Mouse (Mus musculus) megakaryocyte-erythroid progenitor cell, adult 5-6 weeks (primary cell): ENCODE data around the gene Ccnb2. TPM values are rescaled to one million over a fixed set of nuclear protein-coding genes. Genes with fewer than 3 reads are reported as not detected.
"Not testable (repeated sequence)": the region's sequence is repeated elsewhere in the genome, so short reads cannot be mapped to it uniquely, and the experiment has no call there.

Experiments
- ATAC-seq: replicated peaks from 2 replicates; pipeline ENCODE4 v1.8.0; 2016; ENCODE audit warnings: mild to moderate bottlenecking, inconsistent platforms; ENCODE audit not compliant: severe bottlenecking, poor library complexity, low FRiP score, low TSS enrichment
- total RNA-seq, 2 experiments: library from RNA; stranded (forward) in 1 of 2; stranded (reverse) in 1 of 2; fragments of 200-1000, 215-1000 nt in 1 of 2; fragments of >200 nt in 1 of 2; fragmentation: Nextera tagmentation in 1 of 2; gene quantifications; 2 replicates each; pipeline ENCODE4 v1.2.3; 2014 to 2017

The Ccnb2 gene
- total RNA-seq (2014; fragmentation: Nextera tagmentation) = 88.4 and 91.4 TPM in 2 replicates
- 61.3 and 72.5 TPM in 2 replicates for total RNA-seq (2017)

DNA sequence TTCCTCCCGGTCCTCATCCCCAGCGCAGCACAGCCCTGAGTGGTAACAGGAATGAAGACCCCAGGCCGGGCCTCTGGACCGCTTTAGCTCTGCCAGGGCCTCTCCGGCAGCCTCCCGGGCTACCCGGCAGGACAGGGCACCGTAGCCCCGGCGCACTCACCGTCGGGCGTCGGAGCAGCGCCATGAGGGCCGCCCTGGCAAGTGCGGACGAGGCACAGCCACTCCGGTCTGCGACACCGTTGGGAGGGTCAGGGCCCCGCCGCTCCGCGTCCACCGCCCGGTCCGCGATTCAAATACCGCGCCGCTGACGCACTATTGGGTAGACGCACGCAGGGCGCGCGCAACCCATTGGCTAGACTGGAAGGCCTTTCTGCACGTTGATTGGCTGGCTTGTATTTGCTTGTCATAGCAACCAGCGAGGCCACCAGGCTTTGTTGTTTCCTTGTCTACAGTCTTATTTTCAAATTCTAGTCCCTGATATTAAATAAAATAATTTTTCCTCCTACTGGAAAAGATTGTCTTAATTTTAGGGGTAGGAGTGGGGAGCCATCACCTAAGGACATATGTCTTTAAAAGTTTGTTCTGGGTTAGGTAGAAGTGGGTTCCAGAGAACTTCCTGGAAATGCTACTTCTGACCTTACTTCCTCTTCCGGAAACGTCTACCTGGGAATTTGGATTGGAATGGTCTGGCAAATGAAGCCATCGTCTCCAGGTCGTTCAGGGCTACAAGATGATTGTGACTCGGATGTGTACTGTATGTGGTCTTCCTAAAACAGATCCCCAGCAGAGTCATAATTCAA, at the start of gene Ccnb2:
TSS of gene Ccnb2 (minus strand) at position 291 of the 800 bp plus-strand sequence.
- peak; percentile 98 for ATAC-seq

DNA sequence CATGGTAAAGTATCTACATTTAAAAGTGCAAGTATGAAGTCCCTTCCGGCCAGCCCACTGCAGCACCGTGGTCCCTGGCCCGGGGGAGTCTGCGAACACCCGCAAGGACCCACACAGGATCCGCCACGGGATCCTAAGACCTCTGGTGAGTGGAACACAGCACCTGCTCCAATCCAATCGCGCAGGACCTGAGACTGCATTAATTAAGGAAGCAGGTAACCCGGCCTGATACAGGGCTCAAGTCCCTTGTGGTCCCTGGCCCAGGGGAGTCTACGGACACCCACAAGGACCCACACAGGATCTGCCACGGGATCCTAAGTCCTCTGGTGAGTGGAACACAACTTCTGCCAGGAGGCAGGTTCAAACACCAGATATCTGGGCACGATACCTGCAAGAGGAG, 41.7 kb upstream of the Ccnb2 start:
- not testable (repeated sequence) for ATAC-seq

DNA sequence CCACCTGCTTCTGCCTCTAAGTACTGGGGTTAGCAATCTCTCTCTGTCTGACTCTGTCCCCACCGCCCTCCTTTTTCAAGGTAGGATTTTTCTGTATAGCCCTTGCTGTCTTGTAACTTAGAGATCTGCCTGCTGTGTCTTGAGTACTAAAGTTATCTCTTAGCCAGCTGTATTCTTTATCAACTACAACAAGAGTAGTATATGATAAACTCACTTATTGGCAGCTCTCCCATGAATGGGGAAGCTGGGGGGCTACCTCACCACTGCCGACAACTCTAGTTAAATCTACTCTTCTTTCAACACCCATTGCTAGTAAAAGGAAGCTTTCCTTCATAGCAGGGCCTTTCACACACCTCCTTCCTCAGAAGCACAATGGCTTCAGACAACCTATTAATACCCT, 31.0 kb upstream of the Ccnb2 start:
- ATAC-seq = 0 out of 2 replicates have a peak, but pooled peaks have one; percentile 47

DNA sequence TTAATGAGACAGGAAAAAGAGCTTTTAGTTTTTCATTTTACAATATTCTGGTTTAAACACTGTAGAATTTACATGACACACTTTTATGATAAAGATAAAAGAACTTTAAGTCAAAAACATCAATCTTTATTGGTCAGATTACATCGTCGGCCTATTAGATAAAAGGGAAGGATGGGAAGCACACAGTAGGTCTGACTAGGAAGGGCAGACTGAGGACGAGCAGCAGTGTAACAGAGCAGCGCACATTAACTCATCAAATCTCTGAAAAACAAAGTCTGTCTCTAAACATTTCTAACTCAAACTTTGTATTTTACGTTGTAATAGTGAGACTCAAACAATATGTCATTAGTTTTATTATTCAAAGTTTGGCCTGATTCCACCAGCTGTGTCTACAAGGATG, 27.7 kb upstream of the Ccnb2 start:
- ATAC-seq = no peak

DNA sequence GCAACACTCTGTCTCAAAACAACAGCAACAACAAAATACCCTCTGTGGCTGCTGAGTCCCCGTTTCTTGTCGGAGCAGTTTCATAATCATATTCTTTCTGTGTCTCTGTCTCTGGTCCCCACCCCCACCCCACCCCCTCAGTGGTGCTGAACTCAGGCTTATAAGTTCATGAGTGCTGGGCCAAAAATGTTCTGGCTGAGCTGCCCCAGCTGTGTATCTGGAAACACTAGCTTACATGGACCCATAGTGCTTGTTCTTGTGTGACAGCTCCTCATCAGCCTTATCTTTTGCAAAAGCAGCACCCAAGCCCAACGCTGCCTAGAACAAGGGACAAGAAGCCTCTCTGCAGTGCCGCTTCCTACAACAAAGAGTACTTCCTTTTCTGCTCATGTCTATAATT, 18.6 kb upstream of the Ccnb2 start:
- ATAC-seq = no peak

DNA sequence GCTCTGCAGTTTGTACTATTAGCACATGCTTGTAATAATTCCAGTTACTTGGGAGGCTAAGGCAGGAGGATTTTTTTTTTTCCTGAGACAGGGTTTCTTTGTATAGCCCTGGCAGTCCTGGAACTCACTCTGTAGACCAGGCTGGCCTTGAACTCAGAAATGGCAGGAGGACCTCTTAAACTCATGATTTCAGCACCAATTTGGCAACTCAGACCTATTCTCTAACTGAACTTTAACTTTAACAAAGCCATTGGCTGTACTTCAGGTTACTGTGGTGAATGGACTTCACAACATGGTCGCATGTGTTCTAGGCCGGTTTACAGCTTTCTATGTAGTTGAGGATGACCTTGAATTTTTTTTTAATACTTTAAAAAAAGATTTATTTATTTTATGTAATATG, 1.3 kb upstream of the Ccnb2 start:
- no peak for ATAC-seq

DNA sequence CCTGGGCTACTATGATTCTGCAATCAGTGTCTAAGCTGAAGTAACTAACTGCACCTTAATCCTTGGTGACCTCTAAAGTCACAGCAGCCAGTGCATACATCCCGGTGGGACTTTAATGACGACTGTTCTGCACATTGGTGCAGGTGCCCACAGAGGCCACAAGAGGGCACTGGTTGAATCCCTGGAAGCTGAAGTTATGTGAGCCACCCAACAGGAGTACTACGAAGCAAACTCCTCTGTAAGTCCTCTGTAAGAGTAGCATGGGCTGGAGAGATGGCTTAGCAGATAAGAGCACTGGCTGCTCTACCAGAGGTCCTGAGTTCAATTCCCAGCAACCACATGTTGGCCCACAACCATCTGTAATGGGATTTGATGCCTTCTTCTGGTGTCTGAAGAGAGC, 4.9 kb downstream of the Ccnb2 start:
- ATAC-seq = peak; percentile 85

DNA sequence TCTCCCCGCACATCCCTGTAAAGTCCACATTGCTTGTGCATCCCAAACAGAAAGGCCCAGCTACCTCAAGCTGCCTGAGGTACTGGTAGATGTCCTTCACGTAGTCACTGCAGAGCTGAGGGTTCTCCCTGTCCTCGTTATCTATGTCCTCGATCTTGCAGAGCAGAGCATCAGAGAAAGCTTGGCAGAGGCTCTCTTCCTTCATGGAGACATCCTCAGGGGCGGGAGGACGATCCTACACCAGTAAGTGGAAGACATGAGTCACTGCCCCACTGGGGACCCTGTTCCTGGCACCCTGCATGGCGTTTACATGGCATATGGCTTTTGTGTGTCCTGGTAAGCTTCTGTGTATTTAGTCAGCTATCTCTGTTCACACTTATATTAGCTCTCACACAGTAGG, 8.3 kb downstream of the Ccnb2 start:
- no peak for ATAC-seq

DNA sequence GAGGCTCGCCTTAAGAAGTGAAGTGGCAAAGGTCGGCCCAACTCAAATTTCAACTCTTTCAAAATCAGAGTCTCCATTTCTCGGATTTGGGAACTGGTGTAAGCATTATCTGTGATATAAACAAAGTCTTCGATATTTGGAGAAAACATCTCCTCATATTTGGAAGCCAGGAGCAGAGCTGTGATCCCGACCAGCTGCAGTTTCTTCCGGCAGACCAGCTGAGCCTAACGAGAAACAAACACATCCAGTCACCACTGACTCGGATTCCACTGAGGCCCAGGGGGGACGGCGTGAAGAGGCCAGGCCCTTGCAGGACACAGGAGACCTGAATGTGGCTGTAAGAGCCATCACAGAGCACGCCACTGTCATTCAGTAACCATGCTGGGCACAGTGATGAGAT, 10.7 kb downstream of the Ccnb2 start:
- no peak for ATAC-seq

DNA sequence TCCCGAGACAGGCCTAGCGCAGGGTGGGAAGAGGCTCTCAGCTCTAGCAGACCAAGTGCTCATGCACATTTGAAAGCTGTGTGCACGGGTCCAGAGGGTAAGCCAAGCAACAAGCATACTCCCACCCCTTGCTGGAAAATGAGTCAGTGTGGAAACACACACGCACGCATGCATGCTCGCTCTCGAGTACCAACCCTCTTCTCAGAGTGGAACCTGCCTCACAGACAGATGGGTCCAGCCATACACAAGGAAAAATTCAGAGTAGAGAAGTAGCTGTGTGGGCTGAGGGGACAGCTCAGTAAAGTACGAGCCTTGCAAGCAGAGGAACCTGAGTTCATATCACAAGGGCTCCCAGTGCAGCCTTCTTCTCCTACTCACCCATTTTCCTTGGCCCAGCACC, 11.6 kb downstream of the Ccnb2 start:
- ATAC-seq = no peak

DNA sequence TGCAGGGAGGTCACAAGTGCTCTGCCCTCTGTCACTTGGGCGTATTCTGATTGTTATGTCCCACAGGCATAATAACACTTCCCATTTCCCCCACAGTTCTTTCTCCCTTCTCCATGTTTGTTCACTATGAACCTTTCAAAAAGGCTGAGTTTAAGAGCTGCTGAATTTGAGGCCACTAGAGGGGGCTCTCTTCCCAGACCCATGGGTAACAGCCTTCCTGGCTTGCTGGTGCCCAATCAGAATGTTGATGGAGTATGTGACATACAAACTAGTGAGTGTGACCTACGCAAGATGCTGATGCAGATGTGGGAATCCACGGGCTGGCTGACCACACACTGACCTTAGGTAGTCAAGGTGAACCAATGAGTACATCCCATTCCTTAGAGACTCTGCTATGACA, 12.6 kb downstream of the Ccnb2 start:
- ATAC-seq = no peak; the same call in 1 of the 2 replicates

DNA sequence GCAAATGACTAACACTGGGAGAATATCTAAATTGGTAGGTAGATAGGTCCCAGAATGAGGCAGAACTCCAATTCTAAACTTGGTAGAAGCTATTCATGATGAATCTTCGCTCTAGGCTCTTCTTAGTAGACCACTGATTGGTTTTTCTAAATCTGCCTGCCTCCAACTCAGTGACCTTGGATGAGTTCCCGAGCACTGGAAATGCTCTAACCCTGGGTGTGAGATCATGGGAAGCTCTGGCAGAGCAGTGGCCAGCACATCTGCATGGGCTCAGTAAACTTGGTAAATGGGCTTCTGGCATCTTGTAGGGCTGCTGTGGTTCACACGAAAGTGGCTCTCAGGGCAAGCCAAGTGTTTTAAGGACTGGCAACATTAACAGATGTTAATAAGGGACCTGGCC, 14.8 kb downstream of the Ccnb2 start:
- no peak for ATAC-seq

DNA sequence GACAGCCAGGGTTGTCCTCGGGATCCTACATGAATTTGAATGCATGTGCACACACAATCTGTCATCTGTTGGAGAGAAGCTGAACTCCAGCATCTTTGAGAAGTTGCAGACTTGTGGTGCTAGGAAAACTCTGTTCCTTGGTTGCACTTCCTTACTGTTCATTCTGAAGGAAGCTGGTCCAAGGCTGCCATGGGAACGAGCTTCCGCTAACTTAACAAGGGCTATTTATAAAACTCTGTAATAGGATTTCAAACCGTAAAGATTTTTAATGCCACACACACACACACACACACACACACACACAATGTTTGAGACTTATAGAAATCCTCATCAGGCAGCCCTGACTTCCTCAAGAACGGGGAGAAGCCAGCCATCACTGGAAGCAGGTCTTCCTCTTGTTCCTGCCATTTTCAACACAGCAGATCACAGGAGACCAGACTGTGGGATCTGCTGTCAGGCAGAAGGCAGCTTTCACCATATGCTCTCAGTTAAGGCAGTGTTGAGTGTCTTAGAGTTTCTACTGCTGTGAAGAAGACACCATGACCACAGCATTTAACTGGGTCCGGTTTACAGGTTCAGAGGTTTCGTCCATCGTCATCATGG, 19.3 kb downstream of the Ccnb2 start:
- ATAC-seq = no peak

DNA sequence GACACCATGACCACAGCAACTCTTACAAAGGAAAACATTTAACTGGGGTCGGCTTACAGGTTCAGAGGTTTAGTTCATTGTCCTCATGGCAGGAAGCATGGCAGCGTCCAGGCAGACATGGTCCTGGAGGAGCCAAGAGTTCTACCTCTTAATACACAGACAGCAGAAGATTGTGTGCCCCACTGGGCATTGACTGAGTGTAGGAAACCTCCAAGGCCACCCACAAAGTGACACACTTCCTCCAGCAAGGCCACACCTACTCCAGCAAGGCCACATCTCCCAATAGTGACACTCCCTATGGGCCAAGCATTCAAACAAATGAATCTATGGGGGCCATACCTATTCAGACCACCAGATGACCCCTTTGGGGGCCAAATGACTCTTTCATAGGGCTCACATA, 25.3 kb downstream of the Ccnb2 start:
- no peak for ATAC-seq

DNA sequence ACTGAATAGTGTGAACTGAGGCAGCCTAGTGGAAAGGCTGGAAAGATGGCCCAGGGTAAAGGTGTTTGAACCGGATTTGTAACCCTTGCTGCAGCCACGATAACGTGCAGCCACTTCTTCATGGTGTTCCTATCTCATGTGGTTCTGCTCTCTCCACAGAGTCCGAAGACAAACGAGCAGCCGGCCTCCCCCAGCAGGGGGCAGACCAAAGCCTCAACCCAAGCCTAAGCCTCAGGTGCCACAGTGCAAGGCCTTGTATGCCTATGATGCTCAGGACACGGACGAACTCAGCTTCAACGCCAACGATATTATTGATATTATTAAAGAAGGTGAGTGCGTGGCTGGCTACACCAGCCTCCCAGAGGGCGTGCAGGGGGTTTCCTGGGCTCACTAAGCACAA, 25.7 kb downstream of the Ccnb2 start:
- ATAC-seq = peak; percentile 54

DNA sequence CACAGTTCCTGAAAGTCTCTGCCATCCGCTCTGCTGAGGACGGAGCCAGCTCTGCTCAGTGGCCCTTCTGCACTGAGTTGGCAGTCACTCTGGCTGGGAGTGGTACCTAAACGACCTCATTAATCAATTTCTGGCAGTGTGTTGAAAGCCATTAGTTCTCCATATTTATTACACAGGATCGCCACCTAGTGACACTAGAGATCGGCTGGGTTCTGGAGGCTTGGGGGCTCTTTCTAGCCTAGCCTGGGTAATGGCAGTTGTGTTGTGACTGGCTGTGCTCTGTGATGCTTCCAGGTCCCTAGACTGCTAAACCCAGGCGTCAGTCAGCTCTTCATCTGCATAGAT, 28.8 kb downstream of the Ccnb2 start:
- peak; percentile 82 for ATAC-seq

DNA sequence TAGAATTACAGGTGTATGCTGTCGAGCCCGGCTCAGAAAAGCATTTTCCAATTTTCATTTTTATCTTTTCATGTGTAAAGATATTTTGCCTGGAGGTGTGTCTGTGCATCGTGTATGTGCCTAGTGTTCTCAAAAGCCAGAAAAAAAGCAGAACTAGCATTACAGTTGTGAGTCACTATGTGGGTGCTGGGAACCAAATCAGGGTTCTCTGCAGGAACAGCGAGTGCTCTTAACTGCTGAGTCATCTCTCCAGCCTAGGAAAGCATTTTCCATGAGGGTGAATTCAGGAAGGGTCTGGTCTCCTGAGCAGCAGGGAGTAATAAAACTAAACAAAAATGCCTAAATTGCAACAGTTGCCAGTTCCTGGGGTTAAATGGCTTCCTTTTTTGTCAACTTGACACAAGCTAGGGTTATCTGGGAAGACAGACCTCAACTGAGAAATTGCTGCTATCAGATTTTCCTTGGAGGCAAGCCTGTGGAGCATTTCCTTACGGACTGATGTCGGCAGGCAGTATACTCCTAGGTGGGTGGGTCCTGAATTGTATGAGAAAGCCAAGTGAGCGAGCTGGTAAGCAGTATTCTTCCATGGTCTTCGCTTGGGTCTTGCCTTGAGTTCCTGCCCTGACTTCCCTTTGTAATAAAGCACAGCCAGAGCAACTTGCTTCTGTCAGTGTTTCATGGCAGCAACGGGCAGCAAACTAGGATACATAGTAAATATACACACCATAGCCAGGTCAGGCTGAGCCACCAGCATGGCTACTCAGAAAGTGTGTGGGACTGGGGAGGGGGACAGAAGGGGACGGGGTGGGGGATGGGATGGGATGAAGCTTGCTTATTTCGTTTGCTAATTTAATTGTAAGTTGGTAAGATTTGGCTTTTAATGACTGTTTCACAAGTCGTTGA, 29.4 kb downstream of the Ccnb2 start:
- 0 out of 2 replicates have a peak, but pooled peaks have one; percentile 12 for ATAC-seq

DNA sequence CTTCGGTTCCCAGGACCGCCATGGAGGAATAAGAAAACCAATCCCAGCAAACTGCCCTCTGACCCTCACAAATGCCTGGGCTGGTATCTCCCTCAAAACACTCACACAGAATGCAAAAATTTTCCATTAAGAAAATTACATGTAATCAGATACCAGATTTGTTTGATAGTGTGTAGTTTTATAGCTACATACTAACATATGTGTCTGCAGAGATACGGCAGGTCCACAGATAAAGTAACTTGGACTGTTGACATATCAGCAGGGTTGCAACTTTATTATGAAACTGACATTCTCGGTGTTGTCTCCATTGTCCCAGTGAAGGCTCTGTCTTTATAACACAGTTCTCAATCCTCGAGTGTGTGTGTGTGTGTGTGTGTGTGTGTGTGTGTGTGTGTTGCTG, 30.3 kb downstream of the Ccnb2 start:
- ATAC-seq = 0 out of 2 replicates have a peak, but pooled peaks have one; percentile 37

DNA sequence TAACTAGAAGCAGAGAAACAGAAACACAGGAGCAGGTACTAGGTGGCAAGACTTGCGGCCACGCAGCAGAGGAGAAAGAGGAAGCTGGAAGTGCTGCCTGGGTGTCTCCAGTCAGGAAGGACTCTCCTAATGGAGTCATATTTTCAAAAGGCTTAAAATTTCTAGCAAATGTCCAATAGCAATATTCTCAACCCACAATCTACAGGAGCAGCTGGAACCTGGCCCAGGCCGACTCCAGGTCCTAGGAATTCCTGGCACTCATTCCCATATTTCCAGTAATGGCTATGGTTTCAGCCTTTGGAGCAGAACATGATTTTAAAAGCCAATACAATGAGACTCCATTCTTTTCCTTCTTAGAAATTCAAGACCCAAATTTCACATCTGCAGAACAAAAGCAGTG, 31.8 kb downstream of the Ccnb2 start:
- ATAC-seq = no peak

DNA sequence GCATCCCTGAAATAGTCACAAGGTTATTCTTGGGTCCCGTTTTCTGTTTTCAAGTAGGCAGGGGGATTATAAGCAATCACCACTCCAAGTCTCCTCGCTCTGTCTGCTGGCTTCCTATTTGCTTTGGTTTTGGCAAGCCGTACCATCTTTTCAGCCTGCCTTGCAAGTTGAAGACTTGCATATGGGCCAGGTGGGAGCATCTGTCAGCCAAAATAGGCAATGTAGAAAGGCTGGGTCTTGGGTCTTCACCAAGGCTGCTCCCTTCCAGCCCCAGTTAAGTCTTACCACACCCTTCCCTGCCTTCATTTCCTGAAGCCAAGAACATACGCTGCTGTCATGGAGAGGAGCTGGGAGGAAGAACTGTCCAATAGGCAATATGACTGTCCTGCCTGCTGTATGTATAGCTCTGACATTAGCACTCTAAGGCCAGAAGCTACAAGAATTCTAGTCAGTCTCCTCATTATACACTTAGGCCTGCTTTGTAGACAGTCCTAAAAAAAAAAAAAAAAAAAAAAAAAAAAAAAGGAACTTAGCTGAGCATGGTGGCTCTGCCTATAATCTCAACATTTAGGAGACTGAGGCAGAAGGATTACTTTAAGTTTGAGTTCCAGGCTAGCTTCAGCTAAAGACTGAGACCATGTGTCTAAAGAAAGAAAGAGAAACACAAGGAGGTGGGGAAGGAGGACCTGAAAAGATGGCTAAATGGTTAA, 33.8 kb downstream of the Ccnb2 start:
- ATAC-seq = no peak
